Mouse (Mus musculus) c-Kit-positive CD71-positive TER-119-negative erythroid progenitor cells, embryonic 14.5 days (primary cell): Measurements from ENCODE around the gene Pcna.
"Not testable (repeated sequence)": the region's sequence is repeated elsewhere in the genome, so short reads cannot be mapped to it uniquely, and the experiment has no call there.

Experiments used
- DNase-seq: peaks from one replicate; pipeline ENCODE4 v3.0.0-alpha.2; 2013; ENCODE audit warnings: low read depth

Pcna gene

DNA sequence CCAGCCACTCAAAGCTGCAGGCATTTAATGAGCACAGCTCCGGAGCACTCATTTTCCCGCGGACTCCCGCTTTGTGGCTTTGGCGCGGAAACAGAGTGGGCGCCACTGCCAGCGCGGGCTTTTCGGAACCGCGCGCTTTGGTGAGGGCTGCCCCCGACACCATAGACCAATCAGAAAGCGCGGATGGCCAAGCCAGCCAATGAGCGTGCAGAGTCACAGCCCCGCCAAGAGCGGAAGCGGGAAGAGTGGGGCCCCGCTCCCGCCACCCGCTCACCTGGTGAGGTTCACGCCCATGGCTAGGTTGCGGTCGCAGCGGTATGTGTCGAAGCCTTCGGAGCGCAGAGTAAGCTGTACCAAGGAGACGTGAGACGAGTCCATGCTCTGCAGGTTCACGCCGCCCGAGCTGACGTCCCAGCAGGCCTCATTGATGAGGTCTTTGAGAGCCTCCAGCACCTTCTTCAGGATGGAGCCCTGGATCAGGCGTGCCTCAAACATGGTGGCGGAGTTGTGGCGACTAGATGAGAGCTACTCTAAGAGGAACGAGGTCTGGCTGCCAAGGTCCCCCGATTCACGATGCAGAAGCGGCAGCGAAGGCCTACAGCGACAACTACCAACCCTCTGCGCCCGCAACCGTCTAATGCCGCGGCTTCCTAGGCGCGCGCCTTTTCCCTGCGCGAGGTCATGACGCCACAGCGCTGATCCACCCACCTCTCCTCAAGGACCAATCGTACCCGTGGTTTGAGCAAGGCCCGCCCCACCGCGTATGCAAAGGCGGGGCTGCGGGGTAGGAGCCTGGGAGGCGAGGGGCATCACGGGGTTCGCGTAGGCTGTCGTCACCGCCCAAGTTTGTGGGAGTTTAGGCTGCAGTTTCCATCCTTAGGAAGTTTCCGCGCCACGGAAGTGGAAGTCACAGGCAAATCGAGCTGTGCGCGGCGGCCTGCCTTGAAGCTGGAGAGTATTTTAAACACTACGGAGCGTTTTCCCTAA, at the start of gene Pcna:
TSS of gene Pcna (minus strand) at position 773 of the 987 bp plus-strand sequence.
- peak; percentile 96 for DNase-seq

DNA sequence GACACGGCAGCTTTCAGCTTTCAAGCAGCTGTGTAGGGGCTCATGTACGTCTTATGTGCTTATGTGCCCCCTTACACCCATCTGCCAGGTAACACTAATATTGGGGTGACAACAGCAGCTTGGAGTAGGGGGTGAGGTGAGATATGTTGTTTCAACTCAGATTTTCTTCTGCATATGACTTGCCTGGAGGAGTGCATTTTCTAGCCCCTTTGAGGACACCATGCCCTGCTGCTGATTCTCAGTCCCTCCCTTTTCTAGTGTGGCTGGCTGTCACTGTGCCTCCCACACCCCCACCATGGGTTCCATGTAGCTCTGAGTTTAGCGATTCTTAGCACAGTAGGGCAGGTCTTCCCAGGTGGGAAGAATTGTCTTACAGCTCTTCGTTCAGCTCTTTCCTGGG, 48.3 kb upstream of the Pcna start:
- DNase-seq: no peak

DNA sequence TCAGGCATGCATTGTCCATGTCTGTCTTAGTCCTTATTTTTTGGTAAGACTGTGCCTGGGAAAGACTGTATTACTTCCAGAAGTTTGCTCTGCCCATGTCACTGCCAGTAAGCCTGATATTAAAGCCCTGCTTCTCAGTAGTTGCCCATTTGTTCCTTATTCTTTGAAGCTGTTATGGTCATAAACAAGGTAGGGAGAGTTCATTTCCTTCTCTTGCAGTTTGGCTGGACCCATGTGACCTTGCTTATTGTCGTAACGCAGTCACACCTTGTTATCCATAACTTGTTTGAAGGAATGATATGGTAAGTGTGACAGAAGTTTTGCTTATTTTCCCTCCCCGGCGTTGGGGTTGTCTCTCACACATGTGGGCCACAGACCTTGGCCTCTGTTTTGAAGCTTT, 45.1 kb upstream of the Pcna start:
- DNase-seq: no peak

DNA sequence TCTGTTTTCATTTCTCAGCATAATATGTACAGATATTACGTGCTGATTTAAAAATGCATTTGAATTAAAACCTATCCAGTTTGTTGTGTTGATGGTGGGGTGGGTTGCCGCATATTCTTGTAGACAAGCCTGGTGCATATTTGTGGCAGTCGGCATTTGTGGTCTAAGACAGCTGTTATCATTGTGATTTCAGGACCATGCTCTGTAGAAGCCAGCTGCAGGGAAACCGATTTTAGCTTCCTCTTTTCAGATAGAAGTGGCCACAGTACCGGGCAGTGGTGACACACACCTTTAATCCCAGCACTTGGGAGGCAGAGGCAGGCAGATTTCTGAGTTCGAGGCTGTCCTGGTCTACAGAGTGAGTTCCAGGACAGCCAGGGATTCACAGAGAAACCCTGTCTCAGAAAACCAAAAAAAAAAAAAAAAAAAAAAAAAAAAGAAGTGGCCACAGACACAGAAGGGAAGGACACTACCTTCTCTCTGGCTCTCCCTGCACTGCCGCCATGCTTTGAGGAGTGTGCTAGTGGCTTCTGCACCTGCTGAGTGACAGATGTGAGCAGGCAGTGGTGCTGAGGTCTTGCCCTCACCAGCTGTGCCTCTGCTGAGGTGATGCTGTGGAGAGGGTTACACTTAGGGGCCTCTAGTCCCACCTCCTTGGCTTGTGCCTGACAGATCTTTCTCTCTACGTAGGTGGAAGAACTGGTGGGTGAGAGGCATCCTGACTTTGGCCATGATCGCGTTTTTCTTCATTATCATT, 40.8 kb upstream of the Pcna start:
- no peak for DNase-seq

DNA sequence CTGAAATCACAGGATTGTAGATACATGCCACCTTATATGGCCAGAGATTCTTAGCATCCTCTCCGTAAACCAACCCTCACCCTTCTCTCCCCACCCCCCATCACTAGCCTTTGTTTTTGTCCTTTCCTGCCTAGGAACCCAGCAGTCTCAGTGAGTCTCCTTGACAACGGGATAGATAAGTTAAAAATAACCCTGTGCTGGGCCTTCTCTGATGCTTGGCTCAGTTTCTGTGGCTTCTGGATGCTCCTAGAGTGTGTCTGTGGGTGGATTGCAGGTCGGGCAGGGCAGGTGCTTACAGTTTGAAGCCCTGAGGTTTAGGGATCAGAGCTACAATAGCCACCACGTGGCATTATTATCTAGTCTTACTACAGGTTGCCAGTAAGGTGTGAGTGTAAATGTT, 39.0 kb upstream of the Pcna start:
- no peak for DNase-seq

DNA sequence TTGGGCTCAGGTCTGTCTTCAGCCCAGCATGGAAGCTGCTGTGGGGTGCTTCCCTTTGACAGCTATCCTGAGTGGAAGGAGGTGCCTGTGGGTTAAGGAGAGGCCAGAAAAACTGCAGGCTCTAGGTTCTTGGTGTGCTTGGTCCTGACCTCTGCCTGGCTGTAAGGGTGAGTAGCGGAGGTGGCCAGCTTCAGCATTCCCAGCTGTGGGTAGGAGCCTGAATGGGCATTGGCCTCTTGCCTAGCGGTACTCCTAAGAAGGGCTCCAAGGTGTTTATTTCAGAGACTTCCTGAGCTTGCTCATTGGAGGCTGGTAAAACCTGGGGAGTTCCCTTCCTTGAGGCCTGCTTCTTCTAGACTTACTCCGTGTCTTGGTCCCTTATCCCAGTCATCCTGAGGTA, 38.2 kb upstream of the Pcna start:
- DNase-seq: no peak

DNA sequence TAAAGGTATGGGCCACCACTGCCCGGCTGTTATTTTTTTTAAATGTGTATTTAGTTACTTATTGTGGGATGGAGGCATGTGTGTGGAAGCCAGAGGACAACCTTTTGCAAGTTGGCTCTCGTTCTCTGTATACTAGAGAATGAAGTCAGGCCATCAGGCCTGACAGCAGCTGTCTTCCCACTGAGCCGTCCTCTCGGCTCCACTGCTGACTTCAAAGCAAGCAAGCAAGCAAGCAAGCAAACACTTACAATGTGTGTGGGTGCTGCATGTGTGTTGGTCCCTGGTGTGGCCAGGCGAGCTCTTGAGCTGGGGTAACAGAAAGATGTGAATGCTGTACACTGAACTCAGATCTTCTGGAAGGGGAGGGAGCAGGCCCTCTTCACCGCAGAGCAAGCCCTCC, 37.7 kb upstream of the Pcna start:
- DNase-seq: no peak

DNA sequence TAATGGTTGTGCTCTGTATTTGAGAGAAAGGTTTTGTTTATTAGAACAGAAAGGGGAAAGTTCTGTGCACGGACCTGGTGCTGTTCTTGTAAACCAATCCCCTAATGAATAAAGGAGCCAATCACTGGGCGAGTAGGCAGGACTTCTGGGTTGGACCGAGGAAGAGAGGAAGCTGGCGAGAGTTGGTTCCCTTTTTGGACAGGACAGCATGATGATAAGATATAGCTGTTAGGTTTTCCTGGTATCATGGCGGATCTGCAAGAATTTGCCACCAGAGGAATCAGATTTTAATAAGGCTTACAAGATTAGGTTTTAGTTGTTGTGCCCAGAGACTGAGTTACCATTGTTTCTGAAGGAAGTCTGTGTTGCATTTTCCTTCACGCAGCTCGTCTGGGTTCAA, 36.1 kb upstream of the Pcna start:
- DNase-seq: not testable (repeated sequence)

DNA sequence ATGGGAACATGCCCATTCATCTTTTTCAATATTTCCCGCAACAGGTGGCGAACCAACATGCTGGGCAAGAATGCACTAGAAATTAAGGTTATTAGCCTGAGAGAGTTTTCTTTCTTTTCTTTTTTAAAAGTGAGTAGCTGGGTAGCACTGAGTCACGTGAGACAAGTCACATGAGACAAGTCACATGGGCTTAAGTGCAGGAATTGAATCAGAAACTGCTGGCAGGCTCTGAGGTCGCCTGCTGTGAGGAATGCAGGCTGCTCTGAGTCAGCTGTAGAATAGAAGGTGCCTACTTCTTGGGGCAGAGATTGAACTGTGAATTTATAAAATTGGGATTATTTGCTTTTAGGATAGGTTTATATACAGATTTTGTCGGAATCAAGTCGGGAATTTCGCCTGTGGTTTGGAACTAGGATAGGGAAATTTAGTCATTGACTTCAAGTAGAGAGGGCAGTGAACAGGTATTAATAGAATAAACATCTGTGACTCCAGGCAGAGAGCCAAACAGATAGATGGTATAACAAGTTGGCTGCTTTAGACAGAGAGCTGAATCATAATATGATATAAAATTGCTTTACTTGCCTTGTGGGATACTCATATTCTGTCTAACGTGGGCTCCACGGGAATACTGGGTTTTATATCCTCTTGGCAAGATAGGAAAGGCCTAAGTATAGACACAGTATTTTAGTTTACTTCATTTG, 33.4 kb upstream of the Pcna start:
- no peak for DNase-seq

DNA sequence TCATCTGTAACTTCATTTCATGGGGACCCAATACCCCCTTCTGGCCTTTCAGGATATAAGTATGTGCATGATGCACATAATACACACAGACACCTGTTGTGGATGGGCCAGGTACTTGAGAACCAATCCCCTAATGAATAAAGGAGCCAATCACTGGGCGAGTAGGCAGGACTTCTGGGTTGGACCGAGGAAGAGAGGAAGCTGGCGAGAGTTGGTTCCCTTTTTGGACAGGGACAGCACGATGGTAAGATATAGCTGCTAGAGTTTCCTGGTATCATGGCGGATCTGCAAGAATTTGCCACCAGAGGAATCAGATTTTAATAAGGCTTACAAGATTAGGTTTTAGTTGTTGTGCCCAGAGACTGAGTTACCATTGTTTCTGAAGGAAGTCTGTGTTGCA, 32.6 kb upstream of the Pcna start:
- not testable (repeated sequence) for DNase-seq

DNA sequence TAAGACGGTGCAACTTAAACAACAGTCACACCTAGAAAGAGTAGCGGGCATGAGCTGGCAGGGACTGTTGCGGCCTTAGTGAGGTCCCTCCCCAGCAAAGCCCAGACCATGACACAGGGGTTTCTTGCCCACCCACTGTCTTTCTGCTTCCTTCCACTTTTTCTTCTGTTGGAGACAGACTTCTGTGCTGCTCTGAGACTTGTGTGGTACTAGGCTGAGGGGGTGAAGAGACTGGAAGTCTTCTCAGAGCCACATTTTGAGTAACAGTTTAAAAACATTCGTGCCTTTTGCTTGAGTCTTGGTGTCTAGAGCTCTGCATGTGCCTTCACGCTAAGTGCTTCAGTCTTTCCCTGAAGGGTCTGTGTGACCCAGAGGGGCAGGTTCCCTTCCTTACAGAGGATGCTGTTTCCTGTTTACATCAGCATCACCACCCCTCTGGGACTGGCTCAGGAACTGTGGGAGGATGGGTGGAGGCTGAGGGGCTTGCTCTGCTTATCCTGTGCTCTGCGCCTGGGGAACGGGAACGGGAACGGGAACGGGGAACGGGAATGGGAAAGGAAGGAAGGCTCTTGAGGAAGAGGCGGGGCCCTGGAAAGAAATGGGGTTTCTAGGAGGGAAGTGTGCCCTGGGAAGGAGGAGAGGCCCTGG, 31.5 kb upstream of the Pcna start:
- DNase-seq: no peak

DNA sequence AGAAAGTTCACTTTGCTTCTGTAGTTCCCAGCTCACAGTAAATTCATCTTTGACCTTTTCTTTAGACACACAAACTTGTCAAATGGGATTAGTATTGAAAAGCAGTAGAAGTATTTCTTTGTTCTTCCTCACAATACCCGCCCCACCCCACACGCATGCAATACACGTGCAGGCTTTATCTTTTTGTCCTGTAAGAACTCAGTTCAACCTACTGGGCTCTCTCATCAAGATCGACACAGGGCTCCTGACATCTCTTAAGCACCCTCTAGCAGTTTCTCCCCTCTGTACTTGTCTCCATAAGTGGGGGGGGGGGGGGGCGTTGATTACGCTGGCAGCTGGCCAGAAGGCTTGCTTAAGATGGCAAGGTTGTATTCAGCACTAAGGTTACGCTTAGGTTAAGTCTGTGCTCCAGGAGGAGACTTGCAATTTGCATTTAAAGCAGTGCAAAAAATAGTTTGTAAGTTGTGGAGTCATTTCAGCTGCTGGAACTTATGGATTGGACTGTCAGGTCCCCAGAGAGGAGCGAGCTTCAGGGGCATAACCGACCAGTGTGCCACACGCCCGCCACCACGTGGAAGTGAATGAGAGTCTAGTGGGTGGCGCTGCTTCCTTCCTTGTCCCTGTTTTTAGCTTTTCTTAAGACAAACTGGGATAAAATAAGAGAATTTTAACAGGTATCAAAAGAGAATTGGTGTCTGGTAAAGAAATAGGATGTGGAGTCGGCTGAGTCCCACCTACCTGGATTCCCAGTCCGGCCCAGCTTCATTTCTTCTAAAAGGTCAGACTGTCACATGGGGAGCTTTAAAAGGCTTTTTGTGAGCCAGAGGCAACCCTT, 30.3 kb upstream of the Pcna start:
- no peak for DNase-seq

DNA sequence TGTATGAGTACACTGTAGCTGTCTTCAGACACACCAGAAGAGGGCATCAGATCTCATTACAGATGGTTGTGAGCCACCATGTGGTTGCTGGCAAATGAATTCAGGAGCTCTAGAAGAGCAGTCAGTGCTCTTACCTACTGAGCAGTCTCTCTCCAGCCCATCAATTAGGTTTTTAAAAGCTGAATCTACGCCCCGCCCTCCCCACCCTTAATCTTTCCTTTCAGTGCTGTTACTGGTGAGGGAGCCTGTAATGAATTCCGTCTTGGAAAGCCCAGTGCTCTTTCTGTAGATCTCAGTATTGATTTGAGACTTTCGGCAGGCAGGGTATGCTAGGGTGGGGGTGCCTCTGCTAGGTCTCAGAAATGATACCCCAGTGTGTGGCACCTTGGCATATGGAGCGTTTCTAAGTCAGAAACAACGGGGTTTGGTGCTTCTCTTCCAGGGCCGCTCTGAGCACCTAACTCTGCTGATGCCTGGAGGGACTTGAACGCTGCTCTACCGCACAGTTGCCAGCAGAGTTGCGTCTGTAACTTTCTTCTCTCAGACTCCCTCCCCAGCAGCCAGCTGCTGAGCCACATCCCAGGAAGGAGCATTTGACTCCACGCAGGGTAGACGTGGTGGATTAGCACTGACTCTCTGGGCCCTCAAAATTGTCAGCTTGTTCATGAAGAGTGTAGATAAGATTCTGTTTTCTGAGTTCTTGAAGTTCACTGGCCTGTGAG, 29.5 kb upstream of the Pcna start:
- DNase-seq: no peak

DNA sequence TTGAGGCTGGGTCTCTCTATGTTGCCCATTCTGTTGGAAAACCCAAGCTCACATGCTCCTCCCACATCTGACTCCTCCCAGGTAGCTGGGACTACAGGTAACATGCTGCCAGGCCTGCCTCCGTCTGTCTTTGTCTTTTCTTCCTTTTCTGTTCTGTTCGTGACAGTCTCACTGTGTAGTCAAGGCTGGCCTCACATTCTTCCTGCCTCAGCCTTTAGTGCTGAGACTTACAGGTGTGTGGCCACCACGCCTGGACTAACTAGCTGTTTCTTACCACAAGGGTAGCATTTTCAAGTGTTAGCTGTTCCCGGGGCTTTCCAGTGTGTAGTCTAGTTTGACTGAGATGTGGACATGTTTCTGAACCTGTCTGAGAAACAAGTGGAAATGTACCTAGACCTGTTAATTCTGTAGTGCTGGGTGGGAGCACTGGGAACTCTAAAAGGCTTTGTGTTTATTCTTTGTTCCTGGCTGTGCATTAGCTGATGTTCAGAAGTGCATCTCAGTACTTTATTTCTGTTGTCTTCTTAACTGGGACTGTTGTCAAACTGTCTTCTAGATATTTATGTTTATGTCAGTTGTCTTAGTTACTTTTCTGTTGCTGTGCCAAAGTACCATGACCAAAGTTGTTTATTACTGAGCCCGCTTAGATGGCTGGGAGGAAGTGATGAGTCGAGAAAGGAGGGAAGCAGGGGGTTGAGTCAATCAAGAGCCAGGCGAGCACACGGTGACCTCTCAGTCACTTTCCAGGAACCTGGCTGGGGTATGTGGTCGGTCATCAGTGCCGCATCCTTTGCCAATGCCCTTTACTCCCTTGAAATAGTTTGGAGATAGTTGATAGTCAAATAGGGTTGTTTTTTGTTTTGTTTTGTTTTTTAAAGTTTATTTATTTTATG, 28.7 kb upstream of the Pcna start:
- DNase-seq: no peak

DNA sequence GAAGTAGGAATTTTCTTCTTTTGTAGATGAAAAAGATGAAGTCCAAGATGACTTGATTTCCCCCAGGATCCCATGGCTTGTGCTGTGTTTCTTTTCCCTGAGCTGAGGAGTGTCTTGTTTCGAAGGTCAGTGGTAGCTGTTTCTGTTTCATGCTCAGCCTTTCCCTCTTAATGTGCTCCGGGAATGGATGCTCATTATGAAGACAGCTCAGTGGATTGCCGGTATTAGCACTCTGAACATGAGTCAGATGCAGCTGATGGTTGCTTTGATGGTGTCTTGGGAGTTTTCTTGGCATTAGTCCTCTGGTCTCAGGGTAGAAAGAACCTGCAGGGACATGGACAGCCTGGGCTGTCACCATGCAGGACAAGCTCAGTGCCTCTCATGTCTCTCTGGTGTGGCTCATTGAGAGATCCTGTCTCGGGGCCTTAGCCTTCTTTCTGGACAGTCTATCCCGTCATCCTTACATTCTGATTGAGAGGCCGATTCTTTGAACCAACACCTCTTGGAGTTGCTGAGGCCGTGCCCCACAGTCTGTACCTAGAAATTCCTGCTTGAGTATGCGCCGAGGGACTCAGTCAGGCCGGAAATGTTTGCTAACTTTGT, 27.5 kb upstream of the Pcna start:
- DNase-seq: no peak

DNA sequence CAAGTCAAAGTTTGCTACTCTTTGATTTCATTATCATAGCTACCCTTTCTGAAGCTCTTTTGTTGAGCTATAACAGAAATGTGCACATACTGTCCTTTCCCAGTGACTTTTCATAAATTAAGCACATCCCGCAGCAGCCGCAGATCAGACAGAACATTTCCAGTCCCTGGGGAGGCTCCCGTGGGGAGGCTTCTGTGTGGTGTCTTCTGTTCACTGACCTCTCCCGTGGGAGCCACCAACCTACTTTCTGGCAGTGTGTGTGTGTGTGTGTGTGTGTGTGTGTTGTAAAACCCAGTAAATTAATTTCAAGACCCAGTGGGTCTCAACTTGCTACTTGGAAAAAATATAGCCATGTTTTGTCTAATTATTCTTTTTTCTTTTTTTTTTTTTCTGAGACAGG, 26.9 kb upstream of the Pcna start:
- no peak for DNase-seq

DNA sequence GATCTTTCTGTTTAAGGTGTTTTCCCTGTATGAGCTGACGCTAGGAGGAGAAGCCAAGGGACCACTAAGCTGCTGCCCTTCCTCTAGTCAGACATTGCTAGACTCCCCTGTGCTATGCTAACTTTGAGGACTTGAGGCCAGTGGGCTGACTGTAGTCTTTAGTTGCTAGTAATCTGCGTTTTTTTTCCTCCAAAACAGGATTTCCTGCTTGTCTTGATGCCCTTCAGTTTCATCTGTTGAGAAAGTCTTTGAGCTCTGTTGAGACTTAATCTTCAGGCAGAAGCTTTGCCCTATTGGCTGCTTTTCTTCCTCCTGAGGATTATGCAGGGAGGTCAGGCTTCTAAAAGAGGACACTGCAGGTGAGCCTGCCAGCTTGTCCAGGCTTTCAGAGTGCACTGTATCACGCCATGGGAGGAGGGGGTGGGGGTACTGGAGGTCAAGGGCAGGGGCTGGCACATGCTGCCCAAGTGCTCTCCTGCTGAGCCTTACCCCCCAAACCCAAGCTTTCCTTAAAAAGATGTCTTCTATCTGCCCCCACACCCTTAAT, 26.3 kb upstream of the Pcna start:
- no peak for DNase-seq

DNA sequence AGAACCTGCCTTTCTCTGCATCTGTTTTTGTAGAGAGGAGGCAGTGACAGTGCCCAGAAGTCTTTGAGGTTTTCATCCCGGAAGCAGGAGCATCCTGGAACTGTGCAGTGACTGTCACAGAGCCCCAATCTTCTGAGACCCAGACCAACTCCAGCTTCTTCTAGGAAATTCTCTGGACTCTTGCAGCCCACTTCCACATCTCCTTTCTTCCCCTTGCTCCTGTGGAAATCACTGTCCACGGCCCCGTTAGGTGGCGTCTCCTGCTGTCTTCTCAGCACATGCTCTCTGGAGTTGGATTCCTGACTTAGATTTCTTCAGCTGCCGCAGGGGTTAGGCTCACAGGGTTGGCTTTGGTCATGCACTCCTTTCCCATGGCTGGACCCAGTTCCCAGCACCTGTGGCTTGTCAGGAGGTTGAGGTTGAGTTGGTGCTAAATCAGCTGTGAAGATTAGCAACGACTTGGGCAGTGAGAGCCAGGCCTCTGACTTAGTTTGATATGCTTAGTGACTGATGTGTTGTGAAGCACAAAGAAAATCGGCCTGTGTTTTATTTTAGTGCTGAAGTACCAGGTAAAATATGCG, 25.2 kb upstream of the Pcna start:
- no peak for DNase-seq
